ENCODE assay signal across 8 mouse cellular contexts in genomic region chr16:31428675-31429470, GRCm38 (mm10). TPM values are rescaled to one million over a fixed set of nuclear protein-coding genes. Genes with fewer than 3 reads are reported as not detected.
DNase-seq lines count a peak whose midpoint lies in the region; ATAC-seq and TF ChIP-seq lines count a peak whose summit lies in the region.

No protein-coding gene starts in this region.

- peak; percentile 65 for ATAC-seq in CD4-positive, CD25-positive, alpha-beta regulatory T cell, adult 4 months
- ATAC-seq in embryonic facial prominence, embryonic 14.5 days (ENCODE audit: low read depth): peak; percentile 66
- ATAC-seq in lung, embryonic 14.5 days (ENCODE audit: insufficient read depth): no peak

- 0 out of 2 replicates have a peak, but pooled peaks cover 5% of the 10 kb centered on the region for H3K4me1 ChIP-seq in embryonic facial prominence, embryonic 14.5 days (ENCODE audit: control insufficient read depth, insufficient read depth, low read length)
- peaks cover 12% of the 10 kb centered on the region; the same call in 1 of the 2 replicates for H3K4me1 ChIP-seq in lung, embryonic 14.5 days (ENCODE audit: insufficient read depth)

- peak; percentile 29; the same call in 1 of the 2 replicates for TF ChIP-seq CTCF in lung, embryonic 14.5 days (IDR thresholded peaks at IDR 0.05; ENCODE audit: low read depth)

- WGBS in embryonic facial prominence, embryonic 14.5 days: 1% methylated on average over 44 of the region's 65 CpGs
- whole genome bisulfite sequencing in lung, embryonic 14.5 days: under 1% methylated on average over 65 of the region's 65 CpGs

- peak overlapping the region; percentile 54 for H3K4me3 ChIP-seq in embryonic facial prominence, embryonic 14.5 days (ENCODE audit: low read depth, low read length)
- H3K4me3 ChIP-seq in lung, embryonic 14.5 days (ENCODE audit: low read depth, low read length): peak overlapping the region; percentile 48

- peaks cover 25% of the 10 kb centered on the region for H3K27me3 ChIP-seq in embryonic facial prominence, embryonic 14.5 days (replicated peaks; ENCODE audit: control insufficient read depth, insufficient read depth, low read length)
- H3K27me3 ChIP-seq in lung, embryonic 14.5 days (ENCODE audit: insufficient read depth, low read length): peaks cover 17% of the 10 kb centered on the region

- peak overlapping the region; percentile 61 for H3K9ac ChIP-seq in embryonic facial prominence, embryonic 14.5 days (ENCODE audit: low read depth, low read length)
- H3K9ac ChIP-seq in lung, embryonic 14.5 days: peak overlapping the region; percentile 38; the same call in 1 of the 2 replicates

- peak overlapping the region; percentile 95 for H3K4me2 ChIP-seq in embryonic facial prominence, embryonic 14.5 days (ENCODE audit: low read depth, low read length)
- peak overlapping the region; percentile 87 for H3K4me2 ChIP-seq in lung, embryonic 14.5 days

- peak; percentile 44 to 49 for DNase-seq in adrenal gland, postnatal 36 days
- DNase-seq in embryonic facial prominence, embryonic 14.5 days (ENCODE audit: low spot score): peak; percentile 76
- DNase-seq in heart, postnatal 4 days: peak; percentile 16
- DNase-seq in layer of hippocampus, adult 9-11 months: peak; percentile 87
- DNase-seq in lung, embryonic 14.5 days: peak; percentile 40
- peak; percentile 8 for DNase-seq in ovary, postnatal 14 days (ENCODE audit: low spot score)
- DNase-seq in thymus, postnatal 10 days (ENCODE audit: low spot score in 2 of 2): peak; percentile 71 to 76

- H3K9me3 ChIP-seq in embryonic facial prominence, embryonic 14.5 days (ENCODE audit: control insufficient read depth, low read length): no peaks in the 10 kb centered on the region
- no peaks in the 10 kb centered on the region for H3K9me3 ChIP-seq in lung, embryonic 14.5 days (ENCODE audit: low read depth, low read length)

- peak overlapping the region; percentile 49 for H3K27ac ChIP-seq in embryonic facial prominence, embryonic 14.5 days (replicated peaks; ENCODE audit: low read depth, low read length)
- no peak overlapping the region for H3K27ac ChIP-seq in lung, embryonic 14.5 days (ENCODE audit: low read depth)

- no peaks in the 10 kb centered on the region for H3K36me3 ChIP-seq in embryonic facial prominence, embryonic 14.5 days (ENCODE audit: control insufficient read depth, insufficient read depth, low read length)
- H3K36me3 ChIP-seq in lung, embryonic 14.5 days (ENCODE audit: insufficient read depth): no peaks in the 10 kb centered on the region

RNA-seq across cellular contexts. Expression of gene Bdh1, which starts 6.8 kb away (rescaled TPM):
- polyA plus RNA-seq in CD4-positive, CD25-positive, alpha-beta regulatory T cell, adult 4 months (2017; shearing (Covaris generic)): 10 to 100 TPM; 19.9 to 38.0 TPM
- 10 to 100 TPM in 1 of 2 experiments, 1 to 10 TPM in 1; 4.8 to 15.3 TPM for total RNA-seq in adrenal gland, postnatal 36 days (2021)
- 29.8 and 30.4 TPM in 2 replicates for polyA plus RNA-seq in embryonic facial prominence, embryonic 14.5 days (2014; fragmentation: Nextera tagmentation; extraction: Ambion mirVana)
- 1 to 10 TPM in 1 of 2 experiments, under 1 TPM in 1; 0.81 to 1.0 TPM for total RNA-seq in heart, postnatal 4 days (2021)
- polyA plus RNA-seq in lung, embryonic 14.5 days (2014; fragmentation: Nextera tagmentation; extraction: Ambion mirVana): 3.1 and 5.7 TPM in 2 replicates

Comparison
In these comparisons a context has a peak if more than half of its experiments do, and no peak if none do; other contexts are left out.
1. DNase-seq: peak in every context shown above with its lines; median percentile 87 in layer of hippocampus, adult 9-11 months; 76 in embryonic facial prominence, embryonic 14.5 days; 74 in thymus, postnatal 10 days; 46 in adrenal gland, postnatal 36 days; 40 in lung, embryonic 14.5 days; 16 in heart, postnatal 4 days; 8 in ovary, postnatal 14 days.